Mouse (Mus musculus) ES-E14 (cell line): ENCODE measurements around the gene Ap3b2. TPM values are rescaled to one million over a fixed set of nuclear protein-coding genes. Genes with fewer than 3 reads are reported as not detected.
A peak's percentile ranks its signal among the peaks of the same experiment; 100 is the strongest.
"Not testable (repeated sequence)": the region's sequence is repeated elsewhere in the genome, so short reads cannot be mapped to it uniquely, and the experiment has no call there.

Source experiments
- DNase-seq: peaks from one replicate; pipeline ENCODE4 v3.0.0-alpha.2; 2013; ENCODE audit warnings: low read depth, low spot score
- H3K27ac ChIP-seq: 2 replicates; pipeline ENCODE4 v1.5.1; 2012; ENCODE audit warnings: low read depth, mild to moderate bottlenecking, low read length, moderate library complexity, mixed read lengths; ENCODE audit not compliant: poor library complexity, insufficient read depth, severe bottlenecking
- H3K36me3 ChIP-seq: 2 replicates; pipeline ENCODE4 v1.6.1; 2012; ENCODE audit warnings: mild to moderate bottlenecking, low read length, moderate library complexity, mixed read lengths; ENCODE audit not compliant: control insufficient read depth, poor library complexity, insufficient read depth, severe bottlenecking
- H3K4me1 ChIP-seq, 2 experiments: fragments of 150-350 bp in 1 of 2; sonication (generic) in 1 of 2; 2 replicates each; pipeline ENCODE4 v1.6.1; 2012; ENCODE audit warnings: low read length in 2 of 2, mild to moderate bottlenecking in 1 of 2, mixed read lengths in 1 of 2; ENCODE audit not compliant: control insufficient read depth in 2 of 2, insufficient read depth in 2 of 2, poor library complexity in 1 of 2
- H3K4me3 ChIP-seq, 2 experiments: fragments of 150-350 bp in 1 of 2; sonication (generic) in 1 of 2; 2 replicates each; pipeline ENCODE4 v1.5.1; 2012; ENCODE audit warnings: low read length in 2 of 2, low read depth in 1 of 2, mild to moderate bottlenecking in 1 of 2, mixed read lengths in 1 of 2; ENCODE audit not compliant: insufficient read depth in 1 of 2, poor library complexity in 1 of 2, severe bottlenecking in 1 of 2
- H3K9ac ChIP-seq: 2 replicates; pipeline ENCODE4 v1.6.1; 2012; ENCODE audit warnings: low read depth, mild to moderate bottlenecking, low read length, mixed read lengths; ENCODE audit not compliant: poor library complexity, insufficient read depth, severe bottlenecking
- H3K9me3 ChIP-seq: fragments of 150-350 bp; sonication (generic); 2 replicates; pipeline ENCODE4 v1.6.1; 2012; ENCODE audit warnings: low read depth, mild to moderate bottlenecking, low read length; ENCODE audit not compliant: control insufficient read depth, insufficient read depth
- CHD2 ChIP-seq: IDR thresholded peaks from 2 replicates; pipeline ENCODE4 v1.6.1; 2014; ENCODE audit warnings: mild to moderate bottlenecking, low read depth, low read length, inconsistent platforms
- HCFC1 ChIP-seq: IDR thresholded peaks from 2 replicates; pipeline ENCODE4 v1.6.1; 2012; ENCODE audit warnings: low read length, inconsistent platforms, borderline replicate concordance; ENCODE audit not compliant: insufficient read depth
- MAFK ChIP-seq: IDR thresholded peaks from 2 replicates; pipeline ENCODE4 v1.6.1; 2014; ENCODE audit warnings: mild to moderate bottlenecking, low read depth, low read length, inconsistent platforms; ENCODE audit not compliant: insufficient read depth
- ZC3H11A ChIP-seq: IDR thresholded peaks from 2 replicates; pipeline ENCODE4 v1.6.1; 2012; ENCODE audit warnings: low read depth, mild to moderate bottlenecking, inconsistent platforms, low read length, borderline replicate concordance
- ZNF384 ChIP-seq: IDR thresholded peaks from 2 replicates; pipeline ENCODE4 v1.6.1; 2012; ENCODE audit warnings: low read depth, low read length, inconsistent platforms
- in situ Hi-C, 2 experiments: fragments of 600-800 bp; cut with MboI; formaldehyde crosslinking; loops; one replicate each; pipeline ENCODE4 v1.15.1; 2025; ENCODE audit warnings: low sequenced_read_pairs in 2 of 2, inconsistent platforms in 1 of 2; ENCODE audit not compliant: unreplicated experiment in 2 of 2
- total RNA-seq: library from RNA; depleted of rRNA; stranded (reverse); fragments of 300-350 nt; gene quantifications from 2 replicates; pipeline ENCODE4 v1.2.3, GENCODE M21; 2012

Gene Ap3b2
- total RNA-seq, 1 experiment = 5.3 TPM

- H3K36me3 ChIP-seq = no peaks in the 10 kb centered on the region
- H3K4me1 ChIP-seq = peaks cover 16 to 33% of the 10 kb centered on the region in 2 experiments
- in situ Hi-C loops = no loop called here
- H3K9me3 ChIP-seq = no peaks in the 10 kb centered on the region
- peak; percentile 79 for DNase-seq
- peak overlapping the region; percentile 74; the same call in 1 of the 2 replicates for H3K27ac ChIP-seq
- H3K4me3 ChIP-seq = no peak overlapping the region
- no peak overlapping the region for H3K9ac ChIP-seq
- peak; percentile 76 for TF ChIP-seq MAFK
- peak; percentile 91 for TF ChIP-seq ZNF384
- TF ChIP-seq HCFC1 = no peak
- no peak for TF ChIP-seq ZC3H11A
- no peak for TF ChIP-seq CHD2
These were observed 12.9 kb downstream of the Ap3b2 start for GRCm38 (mm10) chr7:81480800-81481199.

- in situ Hi-C loops = no loop called here
- H3K4me1 ChIP-seq = peaks cover 16 to 27% of the 10 kb centered on the region in 2 experiments
- TF ChIP-seq ZC3H11A (no peak), HCFC1 (no peak), CHD2 (peak; percentile 70)
- H3K36me3 ChIP-seq = no peaks in the 10 kb centered on the region
- no peaks in the 10 kb centered on the region for H3K9me3 ChIP-seq
- no peak overlapping the region for H3K27ac ChIP-seq
- H3K9ac ChIP-seq = no peak overlapping the region; the same call in 1 of the 2 replicates
- no peak overlapping the region for H3K4me3 ChIP-seq
- no peak for DNase-seq
These were observed 14.1 kb downstream of the Ap3b2 start for GRCm38 (mm10) chr7:81479531-81480090.

GRCm38 (mm10) chr7:81478261-81478660 lies 15.5 kb downstream of the Ap3b2 start:
- peaks cover 10 to 19% of the 10 kb centered on the region in 2 experiments; a peak in 3 of 4 replicates for H3K4me1 ChIP-seq
- in situ Hi-C loops, H3K9me3 ChIP-seq: not testable (repeated sequence)

GRCm38 (mm10) chr7:81476833-81477232 lies 16.9 kb downstream of the Ap3b2 start:
- Histone ChIP-seq H3K4me3 (peak overlapping the region; percentile 41 to 60), H3K9me3 (no peaks in the 10 kb centered on the region), H3K4me1 (peaks cover 8 to 15% of the 10 kb centered on the region in 2 experiments; a peak in 2 of 4 replicates), H3K27ac (no peak overlapping the region), H3K36me3 (no peaks in the 10 kb centered on the region), H3K9ac (peak overlapping the region; percentile 16)
- no peak for DNase-seq
- no peak for TF ChIP-seq ZNF384
- no peak for TF ChIP-seq HCFC1
- no peak for TF ChIP-seq ZC3H11A
- TF ChIP-seq MAFK = no peak
- no peak for TF ChIP-seq CHD2
- in situ Hi-C loops = no loop called here

More at GRCm38 (mm10) chr7:81478261-81478660, 15.5 kb downstream of the Ap3b2 start:
- H3K9ac ChIP-seq, H3K27ac ChIP-seq, H3K4me3 ChIP-seq, H3K36me3 ChIP-seq, DNase-seq: not testable (repeated sequence)

- TF ChIP-seq ZC3H11A = no peak
- TF ChIP-seq ZNF384 = no peak
- no peak for TF ChIP-seq HCFC1
- no peak for TF ChIP-seq CHD2
- no peak for TF ChIP-seq MAFK
These were observed 18.5 kb downstream of the Ap3b2 start for GRCm38 (mm10) chr7:81475221-81475620.

More at GRCm38 (mm10) chr7:81475221-81475620, 18.5 kb downstream of the Ap3b2 start:
- no peak overlapping the region for H3K27ac ChIP-seq
- DNase-seq = no peak
- H3K36me3 ChIP-seq = no peaks in the 10 kb centered on the region
- in situ Hi-C loops = no loop called here
- no peaks in the 10 kb centered on the region for H3K9me3 ChIP-seq
- H3K4me1 ChIP-seq = peaks cover 3 to 14% of the 10 kb centered on the region in 2 experiments; a peak in 2 of 4 replicates
- no peak overlapping the region for H3K4me3 ChIP-seq
- H3K9ac ChIP-seq = no peak overlapping the region
